Mouse (Mus musculus) brain, embryonic 14.5 days (tissue): ENCODE measurements at regions not wholly inside any gene's neighbourhood (a gene's known extent, or its start where the extent isn't known, plus 50 kb on each side); places are given as distances from the start of the nearest gene placed in this dataset.

Source experiments
- CTCF ChIP-seq: fragments of 200-500 bp; IDR thresholded peaks from 2 replicates; pipeline ENCODE4 v1.5.1; 2012; ENCODE audit warnings: inconsistent platforms, mild to moderate bottlenecking, moderate library complexity, borderline replicate concordance; ENCODE audit not compliant: insufficient read depth, insufficient read length; ENCODE audit errors: extremely low read depth
- POLR2A ChIP-seq: fragments of 200-500 bp; IDR thresholded peaks from 2 replicates; pipeline ENCODE4 v1.6.1; 2012; ENCODE audit warnings: mild to moderate bottlenecking, inconsistent platforms, borderline replicate concordance; ENCODE audit not compliant: poor library complexity, insufficient read depth, insufficient read length, severe bottlenecking; ENCODE audit errors: extremely low read depth

DNA sequence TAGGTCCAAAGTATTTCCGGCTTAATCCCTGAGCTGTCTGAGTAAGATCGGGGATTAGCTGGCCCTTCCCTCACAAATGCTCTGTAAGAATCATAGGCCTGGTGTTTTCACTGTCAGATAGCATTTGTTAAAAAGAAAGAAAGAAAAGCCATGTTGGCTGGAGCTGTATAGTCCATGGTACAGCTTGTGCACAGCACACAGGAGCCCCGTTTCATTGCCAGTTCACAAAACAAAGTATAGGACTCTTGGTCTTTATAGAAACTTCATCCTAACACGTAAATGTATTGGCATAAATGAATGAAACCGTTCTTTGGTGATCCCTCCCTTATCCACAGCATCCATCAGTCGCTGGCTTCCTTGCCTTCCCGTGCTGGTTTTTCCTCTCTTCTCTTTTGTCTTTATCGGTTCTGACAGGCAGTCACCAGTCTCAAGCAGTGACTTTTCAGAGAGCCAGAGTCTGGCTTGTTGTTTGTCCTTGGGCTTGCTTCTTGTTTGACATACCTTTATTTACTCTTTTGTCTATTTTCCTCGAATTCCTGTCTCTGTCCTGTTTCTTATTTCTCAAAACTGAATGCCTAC is 117.3 kb downstream of the Dhrs2 start:
- TF ChIP-seq CTCF: no peak
- TF ChIP-seq POLR2A: no peak
